Mouse (Mus musculus) hindbrain, embryonic 15.5 days (tissue): Measurements from ENCODE around the gene Nol7. TPM values are rescaled to one million over a fixed set of nuclear protein-coding genes. Genes with fewer than 3 reads are reported as not detected.

ENCODE experiments used
- ATAC-seq: fragments of 200-750 bp; cut with Nextera tagmentation; 2 replicates; pipeline ENCODE4 v1.8.0; 2017; ENCODE audit warnings: low read depth, moderate number of reproducible peaks, moderate TSS enrichment; ENCODE audit not compliant: low FRiP score
- H3K27ac ChIP-seq: fragments of 300-500 bp; sonication (generic); replicated peaks from 2 replicates; pipeline ENCODE4 v1.5.1; 2015; ENCODE audit warnings: mild to moderate bottlenecking, inconsistent platforms
- H3K27me3 ChIP-seq: fragments of 300-500 bp; sonication (generic); 2 replicates; pipeline ENCODE4 v1.6.1; 2015; ENCODE audit warnings: control low read depth, inconsistent platforms
- H3K36me3 ChIP-seq: fragments of 300-500 bp; sonication (generic); 2 replicates; pipeline ENCODE4 v1.6.1; 2015; ENCODE audit warnings: control low read depth, inconsistent platforms
- H3K4me1 ChIP-seq: fragments of 300-500 bp; sonication (generic); replicated peaks from 2 replicates; pipeline ENCODE4 v1.6.1; 2015; ENCODE audit warnings: control low read depth, inconsistent platforms
- H3K4me2 ChIP-seq: fragments of 300-500 bp; sonication (generic); 2 replicates; pipeline ENCODE4 v1.6.1; 2015; ENCODE audit warnings: moderate library complexity, mild to moderate bottlenecking, inconsistent platforms
- H3K4me3 ChIP-seq: fragments of 300-500 bp; sonication (generic); 2 replicates; pipeline ENCODE4 v1.5.1; 2015; ENCODE audit warnings: mild to moderate bottlenecking, inconsistent platforms
- H3K9ac ChIP-seq: fragments of 300-500 bp; sonication (generic); 2 replicates; pipeline ENCODE4 v1.6.1; 2015; ENCODE audit warnings: inconsistent platforms
- H3K9me3 ChIP-seq: fragments of 300-500 bp; sonication (generic); 2 replicates; pipeline ENCODE4 v1.6.1; 2016; ENCODE audit warnings: control low read depth, inconsistent platforms
- WGBS: fragments of 180-500 bp; shearing (Covaris S2); methylation state at CpG from one replicate; pipeline ENCODE4 v1.1.7; 2015; 5-methylcytosine and 5-hydroxymethylcytosine counted together
- polyA plus RNA-seq: library from polyadenylated mRNA; unstranded; fragments of >200 nt; fragmentation: Nextera tagmentation; extraction: Ambion mirVana; gene quantifications from 2 replicates; pipeline ENCODE4 v1.2.1, GENCODE M21; 2015

Nol7 gene
- polyA plus RNA-seq, 1 experiment from 2014 or later = 168 TPM

DNA sequence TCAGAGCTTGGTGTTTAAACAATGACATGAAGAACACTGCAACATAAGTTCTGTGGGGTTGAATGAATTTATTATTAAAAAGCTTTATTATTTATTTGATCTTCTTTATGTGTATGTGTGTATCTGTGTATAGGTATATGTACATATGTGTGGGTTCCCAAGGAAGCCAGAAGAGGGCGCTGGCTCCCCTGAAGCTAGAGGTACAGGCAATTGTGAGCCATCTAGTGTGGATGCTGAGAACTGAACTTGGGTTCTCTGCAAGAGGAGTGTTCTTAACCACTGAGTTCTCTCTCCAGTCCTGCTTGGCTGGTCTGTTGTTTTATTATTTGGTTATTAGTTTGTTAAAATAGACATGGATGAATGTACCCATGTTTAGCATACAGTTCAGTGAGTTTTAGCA lies 25.3 kb upstream of the Nol7 start:
- 100% methylated on average over 1 of the region's 1 CpGs for WGBS

DNA sequence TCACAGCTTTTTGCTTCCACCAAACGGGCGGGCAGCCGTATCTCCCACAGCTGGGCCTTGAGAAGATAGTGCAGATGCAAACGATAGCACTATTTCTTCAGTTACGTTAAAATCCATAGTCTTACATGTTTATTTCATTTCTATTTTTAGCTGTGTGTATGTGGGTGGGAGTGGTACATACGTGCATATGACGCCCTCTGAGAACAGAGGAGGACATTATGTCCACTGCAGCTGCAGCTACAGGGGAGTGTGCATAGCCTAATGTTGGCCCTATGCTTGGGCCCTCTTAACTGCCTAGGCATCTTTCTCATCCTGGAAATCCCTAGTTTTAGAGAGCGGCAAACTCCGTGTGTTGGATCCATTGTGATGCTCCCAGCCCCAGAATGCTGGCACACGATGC lies 24.0 kb upstream of the Nol7 start:
- Histone ChIP-seq H3K4me3 (no peak overlapping the region), H3K4me1 (no peaks in the 10 kb centered on the region), H3K36me3 (peaks cover 38% of the 10 kb centered on the region), H3K4me2 (no peak overlapping the region), H3K27ac (no peak overlapping the region), H3K9ac (no peak overlapping the region), H3K9me3 (no peaks in the 10 kb centered on the region), H3K27me3 (no peaks in the 10 kb centered on the region)
- WGBS = 87% methylated on average over 10 of the region's 10 CpGs
- ATAC-seq = no peak

More for the DNA sequence above, 25.3 kb upstream of the Nol7 start:
- Histone ChIP-seq H3K9ac (no peak overlapping the region), H3K36me3 (peaks cover 37% of the 10 kb centered on the region), H3K4me3 (no peak overlapping the region), H3K27ac (no peak overlapping the region), H3K4me2 (no peak overlapping the region), H3K4me1 (no peaks in the 10 kb centered on the region), H3K27me3 (no peaks in the 10 kb centered on the region), H3K9me3 (no peaks in the 10 kb centered on the region)
- ATAC-seq = no peak

DNA sequence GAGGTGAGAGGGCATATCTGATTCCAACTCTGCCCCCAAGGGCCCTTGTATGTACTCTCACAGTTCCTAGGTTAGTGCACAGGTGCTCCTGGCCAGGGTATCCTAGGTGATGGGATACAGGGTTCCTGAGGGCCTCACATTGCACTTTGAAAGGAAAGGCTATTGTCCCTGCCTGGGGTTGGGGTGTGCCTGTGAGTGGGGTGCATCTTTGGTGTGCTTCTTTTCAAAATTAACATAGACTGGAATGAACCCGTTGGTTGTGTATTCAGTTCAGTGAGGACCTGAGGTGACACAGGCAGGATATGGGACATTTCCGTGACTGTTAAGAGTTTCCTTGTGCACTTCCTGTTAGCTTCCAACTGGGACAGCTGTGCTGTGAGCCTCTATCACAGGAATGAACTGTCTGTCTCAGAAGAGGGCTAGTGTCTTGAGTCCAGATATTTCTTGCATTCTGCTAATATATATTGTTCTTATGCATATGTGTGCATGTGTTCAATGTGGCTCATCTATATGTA lies 23.2 kb upstream of the Nol7 start:
- 78% methylated on average over 2 of the region's 2 CpGs for WGBS

DNA sequence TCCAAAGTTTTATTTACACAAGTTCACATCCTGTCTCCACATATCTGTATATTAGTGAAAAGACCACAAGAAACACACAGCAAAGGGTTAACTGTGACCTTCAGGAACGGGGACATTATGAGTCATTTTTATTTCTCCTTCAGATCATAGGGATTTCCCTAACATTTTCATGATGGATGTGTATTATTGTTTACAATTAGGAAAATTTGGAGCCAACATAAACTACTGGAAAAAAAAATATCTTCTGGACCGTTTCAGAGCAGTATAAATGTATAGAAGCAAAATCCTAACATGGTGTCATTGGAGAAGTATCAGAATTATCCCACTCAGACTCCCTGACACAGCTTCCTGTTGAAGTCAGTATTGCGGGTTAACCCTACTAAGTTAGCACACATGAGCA lies 18.2 kb upstream of the Nol7 start:
- Histone ChIP-seq H3K27ac (no peak overlapping the region), H3K4me2 (no peak overlapping the region), H3K4me1 (no peaks in the 10 kb centered on the region), H3K36me3 (peaks cover 16% of the 10 kb centered on the region; the same call in 1 of the 2 replicates), H3K9me3 (no peaks in the 10 kb centered on the region), H3K9ac (no peak overlapping the region), H3K27me3 (no peaks in the 10 kb centered on the region), H3K4me3 (no peak overlapping the region)
- WGBS = 86% methylated on average over 3 of the region's 3 CpGs
- no peak for ATAC-seq

More for the DNA sequence above, 23.2 kb upstream of the Nol7 start:
- Histone ChIP-seq H3K4me3 (no peak overlapping the region), H3K27ac (no peak overlapping the region), H3K4me1 (no peaks in the 10 kb centered on the region), H3K9me3 (no peaks in the 10 kb centered on the region), H3K4me2 (no peak overlapping the region), H3K36me3 (peaks cover 38% of the 10 kb centered on the region), H3K9ac (no peak overlapping the region), H3K27me3 (no peaks in the 10 kb centered on the region)
- ATAC-seq = no peak

DNA sequence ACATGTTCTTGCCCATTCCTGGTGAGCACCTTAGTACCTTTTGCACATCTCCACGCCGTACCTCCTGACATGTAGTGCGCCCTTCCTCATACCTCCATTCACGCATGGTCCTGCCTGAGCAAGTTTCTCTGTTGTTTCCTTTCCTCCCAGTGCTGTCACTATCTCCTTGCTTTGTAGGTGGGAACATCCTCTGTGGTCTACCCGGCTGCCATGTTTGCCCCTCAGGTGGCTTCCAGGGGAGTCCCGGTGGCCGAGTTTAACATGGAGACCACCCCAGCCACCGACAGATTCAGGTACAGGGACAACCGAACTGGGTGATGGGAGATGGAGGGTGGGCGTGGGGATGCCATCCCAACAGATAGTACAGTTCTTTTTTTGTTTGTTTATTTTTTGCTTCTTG lies 12.9 kb upstream of the Nol7 start:
- no peak for ATAC-seq
- H3K4me1 ChIP-seq = no peaks in the 10 kb centered on the region
- WGBS = 99% methylated on average over 10 of the region's 10 CpGs
- H3K9ac ChIP-seq = no peak overlapping the region
- no peak overlapping the region for H3K27ac ChIP-seq
- no peaks in the 10 kb centered on the region for H3K9me3 ChIP-seq
- H3K4me3 ChIP-seq = no peak overlapping the region
- no peak overlapping the region for H3K4me2 ChIP-seq
- 0 out of 2 replicates have a peak, but pooled peaks cover 10% of the 10 kb centered on the region for H3K36me3 ChIP-seq
- H3K27me3 ChIP-seq = no peaks in the 10 kb centered on the region

DNA sequence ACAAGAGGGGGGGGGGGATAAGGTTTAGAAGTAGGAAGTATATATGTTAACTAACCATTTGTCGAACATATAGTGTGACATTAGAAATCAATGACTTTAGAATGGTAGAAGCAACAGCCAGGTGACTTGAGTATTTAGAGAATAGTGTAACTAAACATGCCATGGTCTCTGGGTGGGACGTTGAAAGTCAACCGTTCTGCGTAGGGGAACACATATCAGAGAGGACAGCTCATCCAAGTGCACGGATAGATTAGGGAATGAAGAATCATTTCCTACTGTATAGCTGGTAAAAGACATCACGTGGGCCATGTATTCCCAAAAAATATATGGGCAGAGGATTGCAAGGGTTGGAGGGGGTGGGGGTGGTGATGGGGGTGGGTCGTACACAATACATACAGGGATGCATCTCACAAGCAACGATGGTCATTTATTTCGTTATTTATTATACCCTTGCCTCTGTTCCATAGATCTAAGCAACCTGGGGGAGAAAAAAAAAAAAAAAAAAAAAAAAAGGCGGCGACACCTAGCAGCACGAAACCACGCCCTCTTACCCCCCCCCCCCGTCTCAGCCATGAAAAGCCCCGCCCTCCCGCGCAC lies 392 bp upstream of the Nol7 start:
- ATAC-seq = peak; percentile 20
- peak overlapping the region; percentile 67 for H3K4me2 ChIP-seq
- H3K27me3 ChIP-seq = no peaks in the 10 kb centered on the region
- peak overlapping the region; percentile 82 for H3K4me3 ChIP-seq
- peaks cover 36% of the 10 kb centered on the region for H3K36me3 ChIP-seq
- WGBS = 44% methylated on average over 15 of the region's 17 CpGs
- no peak overlapping the region for H3K27ac ChIP-seq
- H3K9ac ChIP-seq = no peak overlapping the region
- H3K9me3 ChIP-seq = no peaks in the 10 kb centered on the region
- H3K4me1 ChIP-seq = peaks cover 16% of the 10 kb centered on the region

DNA sequence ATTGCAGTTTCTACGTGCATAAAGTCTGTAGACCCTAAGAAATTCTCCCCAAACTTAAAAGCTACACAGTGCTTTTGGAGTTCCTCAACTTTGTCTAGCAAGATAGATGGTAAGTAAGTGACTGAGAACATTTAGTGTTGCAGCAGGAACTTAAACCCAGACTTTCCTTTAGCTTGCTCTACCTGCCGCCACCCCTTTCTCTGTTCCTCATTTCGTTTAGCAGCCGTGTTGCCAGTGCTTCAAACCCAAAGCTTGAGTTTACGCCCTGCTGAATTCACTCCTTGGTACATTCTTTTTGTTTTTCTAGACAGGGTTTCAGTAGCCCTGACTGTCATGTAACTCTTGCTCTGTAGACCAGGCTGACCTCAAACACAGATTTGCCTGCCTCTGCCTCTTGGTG lies 1.4 kb downstream of the Nol7 start:
- H3K4me3 ChIP-seq = peak overlapping the region; percentile 82
- H3K27ac ChIP-seq = no peak overlapping the region
- no peak for ATAC-seq

DNA sequence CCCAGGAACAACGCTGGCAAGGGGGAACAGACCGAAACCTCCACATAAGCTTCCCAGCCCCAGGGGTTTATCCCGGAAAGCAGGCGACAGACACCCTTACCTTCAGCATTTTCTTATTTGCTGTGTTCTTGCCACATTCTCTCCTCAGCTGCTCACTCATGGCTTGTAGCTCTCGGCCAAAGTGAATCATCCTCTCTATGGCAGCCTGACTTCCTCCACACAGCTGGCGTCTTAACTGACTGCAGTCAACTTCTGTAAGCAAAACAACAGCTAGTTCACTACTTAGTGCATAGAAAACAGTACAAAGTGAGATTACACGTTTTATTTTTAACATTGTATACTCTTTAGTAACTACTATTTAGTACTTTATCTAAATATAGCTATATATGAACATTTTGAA lies 14.1 kb downstream of the Nol7 start:
- Histone ChIP-seq H3K4me3 (no peak overlapping the region), H3K4me2 (no peak overlapping the region), H3K27ac (no peak overlapping the region), H3K4me1 (no peaks in the 10 kb centered on the region), H3K27me3 (no peaks in the 10 kb centered on the region), H3K36me3 (peaks cover 62% of the 10 kb centered on the region), H3K9ac (no peak overlapping the region), H3K9me3 (no peaks in the 10 kb centered on the region)
- 93% methylated on average over 7 of the region's 7 CpGs for WGBS
- ATAC-seq = no peak

More for the DNA sequence above, 1.4 kb downstream of the Nol7 start:
- Histone ChIP-seq H3K9me3 (no peaks in the 10 kb centered on the region), H3K9ac (no peak overlapping the region), H3K4me2 (peak overlapping the region; percentile 67), H3K36me3 (peaks cover 32% of the 10 kb centered on the region), H3K27me3 (no peaks in the 10 kb centered on the region), H3K4me1 (peaks cover 16% of the 10 kb centered on the region)
- 88% methylated on average over 5 of the region's 5 CpGs for WGBS

DNA sequence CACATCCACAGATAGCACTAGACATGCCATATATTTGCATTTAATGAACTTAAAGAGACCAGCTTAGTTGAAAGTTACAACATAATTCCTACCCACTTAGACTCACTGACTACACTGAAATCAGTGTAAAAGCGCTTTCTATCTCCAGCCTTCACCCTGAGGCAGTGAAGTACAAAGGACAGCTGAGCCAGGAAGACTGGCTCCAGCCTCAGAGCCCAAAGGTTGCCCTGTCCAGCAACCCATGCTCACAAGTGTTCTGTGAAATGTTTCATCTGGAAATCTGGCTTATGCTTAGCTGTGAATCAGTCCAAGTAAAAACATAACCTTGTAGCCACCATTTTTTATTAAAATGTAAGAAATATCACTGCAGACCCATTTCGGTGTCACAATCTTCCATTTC lies 15.4 kb downstream of the Nol7 start:
- Histone ChIP-seq H3K4me1 (no peaks in the 10 kb centered on the region), H3K27me3 (no peaks in the 10 kb centered on the region), H3K4me3 (no peak overlapping the region), H3K4me2 (no peak overlapping the region), H3K36me3 (peaks cover 69% of the 10 kb centered on the region), H3K9me3 (no peaks in the 10 kb centered on the region), H3K27ac (no peak overlapping the region), H3K9ac (no peak overlapping the region)
- 97% methylated on average over 2 of the region's 2 CpGs for WGBS
- ATAC-seq = no peak

DNA sequence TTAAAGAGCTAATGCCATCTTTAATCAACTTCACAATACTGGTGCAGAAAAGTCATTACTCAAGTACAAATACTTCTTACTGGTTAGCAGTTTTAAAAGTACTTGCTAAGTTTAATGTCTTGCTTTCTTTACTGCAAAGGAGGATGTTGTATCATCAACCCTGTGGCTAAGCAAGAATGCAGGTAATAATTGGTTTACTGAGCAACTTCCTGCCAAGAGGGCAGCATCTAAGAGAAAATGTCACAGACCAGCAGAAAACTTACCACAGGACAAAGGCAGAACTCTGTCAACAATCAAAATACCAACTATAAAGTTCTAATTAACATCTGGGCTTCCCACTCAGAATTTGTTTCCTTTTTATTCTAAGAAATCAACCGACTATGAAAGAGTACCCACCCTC lies 17.1 kb downstream of the Nol7 start:
- H3K27ac ChIP-seq = no peak overlapping the region
- H3K36me3 ChIP-seq = peaks cover 69% of the 10 kb centered on the region
- no peaks in the 10 kb centered on the region for H3K4me1 ChIP-seq
- no peak overlapping the region for H3K9ac ChIP-seq
- WGBS = 92% methylated on average over 1 of the region's 1 CpGs
- no peaks in the 10 kb centered on the region for H3K9me3 ChIP-seq
- H3K4me2 ChIP-seq = no peak overlapping the region
- H3K27me3 ChIP-seq = no peaks in the 10 kb centered on the region
- ATAC-seq = no peak
- no peak overlapping the region for H3K4me3 ChIP-seq

DNA sequence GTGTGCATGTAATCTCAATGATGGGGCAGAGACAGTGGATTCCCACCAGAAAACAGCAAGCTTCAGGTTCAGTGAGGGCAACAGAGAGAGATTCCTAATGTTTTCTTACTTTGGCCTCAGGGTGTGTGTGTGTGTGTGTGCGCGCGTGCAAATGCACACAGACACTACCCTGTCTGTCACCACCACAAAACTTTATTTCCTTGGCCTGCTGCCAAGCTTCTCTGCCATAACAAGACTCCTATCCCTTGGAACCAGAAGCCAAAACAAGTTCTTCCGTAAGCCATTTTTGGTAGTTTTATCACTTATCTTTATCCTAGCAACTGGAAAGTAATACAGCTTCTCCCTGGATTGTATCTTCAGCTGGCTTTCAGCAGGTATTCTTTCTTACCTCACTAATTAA lies 30.2 kb downstream of the Nol7 start:
- Histone ChIP-seq H3K27ac (no peak overlapping the region), H3K9me3 (no peaks in the 10 kb centered on the region), H3K4me3 (no peak overlapping the region), H3K27me3 (no peaks in the 10 kb centered on the region), H3K4me2 (no peak overlapping the region), H3K4me1 (no peaks in the 10 kb centered on the region), H3K9ac (no peak overlapping the region), H3K36me3 (0 out of 2 replicates have a peak, but pooled peaks cover 8% of the 10 kb centered on the region)
- ATAC-seq = no peak
- WGBS = 90% methylated on average over 4 of the region's 4 CpGs

DNA sequence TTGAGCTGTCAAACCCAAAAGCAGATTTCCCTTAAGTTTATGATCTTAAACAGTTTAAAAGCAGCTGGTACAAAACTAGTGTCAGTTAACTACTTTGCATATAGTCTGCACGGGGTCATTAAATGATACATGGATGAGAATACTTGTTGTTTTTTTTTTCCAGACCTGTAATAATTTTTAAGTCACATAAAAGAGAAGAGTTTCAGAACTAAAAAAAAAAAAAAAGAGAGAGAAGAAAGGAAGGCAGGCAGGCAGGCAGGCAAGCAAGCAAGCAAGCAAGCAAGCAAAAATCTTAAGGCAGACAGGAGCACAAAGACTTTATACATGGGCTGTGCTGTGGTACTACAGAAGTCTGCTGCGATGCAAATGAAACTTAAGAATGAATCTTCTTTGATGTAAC lies 35.2 kb downstream of the Nol7 start:
- WGBS = 83% methylated on average over 2 of the region's 2 CpGs
- Histone ChIP-seq H3K4me1 (no peaks in the 10 kb centered on the region), H3K4me2 (no peak overlapping the region), H3K27me3 (no peaks in the 10 kb centered on the region), H3K9ac (no peak overlapping the region), H3K9me3 (no peaks in the 10 kb centered on the region), H3K27ac (no peak overlapping the region), H3K4me3 (no peak overlapping the region), H3K36me3 (0 out of 2 replicates have a peak, but pooled peaks cover 5% of the 10 kb centered on the region)
- ATAC-seq = no peak

DNA sequence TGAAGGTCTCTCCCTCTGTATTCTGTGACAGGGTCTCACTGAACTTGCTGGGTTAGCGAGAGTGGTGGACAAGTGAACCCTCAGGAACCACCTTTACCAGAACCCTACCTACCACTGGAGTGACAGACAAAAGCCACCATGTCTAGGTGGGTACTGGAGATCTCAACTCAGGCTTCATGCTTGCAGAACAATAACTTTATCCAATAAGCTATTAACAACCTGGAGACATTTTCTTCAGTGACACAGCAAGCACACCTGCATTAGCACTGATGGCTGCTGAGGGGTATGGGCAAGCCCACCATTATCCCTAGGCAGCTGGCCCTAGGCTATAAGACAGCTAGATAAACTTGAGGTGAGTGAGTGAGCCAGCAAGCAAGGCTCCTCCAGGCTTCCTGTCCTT lies 42.2 kb downstream of the Nol7 start:
- H3K4me2 ChIP-seq = no peak overlapping the region
- no peak for ATAC-seq
- no peak overlapping the region for H3K27ac ChIP-seq
- H3K4me1 ChIP-seq = peaks cover 8% of the 10 kb centered on the region
- no peak overlapping the region for H3K4me3 ChIP-seq
- WGBS = 87% methylated on average over 1 of the region's 1 CpGs
- no peaks in the 10 kb centered on the region for H3K27me3 ChIP-seq
- H3K36me3 ChIP-seq = no peaks in the 10 kb centered on the region
- H3K9ac ChIP-seq = no peak overlapping the region
- H3K9me3 ChIP-seq = no peaks in the 10 kb centered on the region
